Mouse (Mus musculus) spleen, adult 2 months (tissue): Measurements from ENCODE around the gene Elovl5.

Source experiments
- CTCF ChIP-seq: fragments of 200-500 bp; IDR thresholded peaks from 2 replicates; pipeline ENCODE4 v1.5.1; 2011; ENCODE audit warnings: mild to moderate bottlenecking, inconsistent platforms; ENCODE audit not compliant: insufficient read depth, insufficient read length, insufficient replicate concordance; ENCODE audit errors: extremely low read depth
- POLR2A ChIP-seq: fragments of 200-500 bp; IDR thresholded peaks from 2 replicates; pipeline ENCODE4 v1.6.1; 2011; ENCODE audit warnings: low read depth, low read length, inconsistent platforms

DNA sequence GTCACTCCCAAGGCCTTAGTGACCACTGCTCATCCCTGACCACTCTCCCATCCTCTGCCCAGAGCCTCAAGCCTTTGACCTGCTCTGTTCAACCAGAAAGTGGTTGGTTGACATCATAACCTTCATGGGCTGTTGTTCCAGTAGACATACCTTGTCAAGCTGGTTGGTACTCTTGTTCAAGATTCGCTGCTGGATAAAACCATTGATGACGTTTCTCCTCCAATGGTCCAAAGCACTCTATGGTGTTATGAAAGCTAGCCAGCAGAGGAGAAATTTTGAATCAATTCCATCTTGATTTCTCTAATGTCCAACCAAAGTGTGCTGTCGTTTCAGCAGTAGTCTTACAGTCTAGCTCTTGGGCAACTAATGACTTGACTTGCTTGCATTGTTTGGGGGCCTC lies 27.0 kb downstream of the Elovl5 start:
- TF ChIP-seq POLR2A = no peak
- no peak for TF ChIP-seq CTCF
